Mouse (Mus musculus) effector memory CD4-positive, alpha-beta T cell, adult 7 months (primary cell): ENCODE data around the gene Gm3411. TPM values are rescaled to one million over a fixed set of nuclear protein-coding genes. Genes with fewer than 3 reads are reported as not detected.

Source experiments
- polyA plus RNA-seq: library from polyadenylated mRNA; unstranded; fragments of 100-300 nt; shearing (Covaris generic); gene quantifications from one replicate; pipeline ENCODE4 v1.2.1, GENCODE M21; 2017

Gene Gm3411
- not detected for polyA plus RNA-seq

DNA sequence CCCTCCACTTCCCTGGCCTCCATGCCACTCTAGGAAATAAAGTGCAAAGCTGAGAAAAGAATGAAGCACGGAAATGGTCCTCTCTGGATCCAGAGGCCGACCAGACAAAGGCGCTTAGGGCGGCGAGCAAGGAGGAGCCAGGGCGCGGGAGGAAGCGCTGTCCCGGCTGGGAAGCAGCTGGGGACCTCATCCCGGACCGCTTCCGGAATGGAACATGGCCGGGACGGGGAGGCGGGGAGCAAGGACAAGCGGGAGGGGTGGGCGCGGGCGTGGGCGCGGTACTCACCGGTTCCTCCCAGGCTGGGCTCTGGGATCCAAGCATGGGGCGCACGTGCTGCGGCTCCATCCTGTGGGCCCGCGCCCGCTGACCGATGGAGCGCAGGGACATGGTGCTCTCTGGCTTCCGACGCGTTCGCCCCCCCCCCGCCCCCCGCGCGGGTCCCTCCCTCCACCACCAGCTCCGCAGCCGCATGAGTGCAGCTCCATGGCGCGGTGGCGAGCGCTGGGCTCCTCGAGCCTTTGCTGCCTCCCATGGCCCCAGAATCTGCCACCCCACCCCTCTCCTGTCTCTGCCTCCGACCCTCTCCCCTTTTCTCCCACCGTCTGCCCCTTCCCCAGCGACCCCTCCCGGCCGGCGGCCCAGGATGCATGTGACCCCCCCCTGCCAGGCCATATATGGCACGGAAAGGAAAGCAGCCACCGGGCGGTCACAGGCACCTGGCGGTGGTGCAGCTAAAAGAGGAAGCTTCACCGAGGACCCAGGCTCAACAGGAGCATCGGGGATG is at the start of gene Gm3411:
Gene Gm3411 (minus strand): TSS at position 320 of the 785 bp plus-strand sequence.

DNA sequence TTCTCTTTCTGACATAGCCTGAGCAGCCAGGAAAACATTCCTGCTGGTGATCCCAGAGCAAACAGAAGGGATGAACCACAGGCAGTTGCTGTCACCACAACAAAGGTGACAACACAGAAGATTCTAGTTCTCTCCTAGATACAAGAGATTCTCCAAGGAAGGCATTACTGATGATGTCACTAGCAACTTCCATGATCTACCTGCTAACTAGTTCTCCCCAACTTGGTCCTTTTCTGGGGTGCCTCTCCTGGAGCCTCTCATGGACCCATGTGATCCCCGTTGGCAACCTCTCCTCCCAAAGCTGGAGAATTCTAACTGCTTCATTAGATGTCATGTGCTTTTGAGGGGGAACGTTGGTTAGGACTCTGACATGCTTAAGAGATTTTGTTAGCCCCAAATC is 17.7 kb upstream of the Gm3411 start, which contains the start of gene Gm21103:
Gene Gm21103 (minus strand): TSS at position 101 of the 400 bp plus-strand sequence.

GRCm38 (mm10) chr14:6219192-6219591 is 67.9 kb downstream of the Gm3411 start, which contains the start of gene Gm21560:
Gene Gm21560 (minus strand): TSS chr14:6219292.

Other genes with a start within 250 kb of the Gm3411 start
- not detected for gene Gm6337, start 229.0 kb downstream of the Gm3411 start, polyA plus RNA-seq
- 0.43 TPM for gene Gm8206, start 193.3 kb downstream of the Gm3411 start, polyA plus RNA-seq
- 1.1 TPM for gene Gm3468, start 178.6 kb downstream of the Gm3411 start, polyA plus RNA-seq
- not detected for gene Gm3476, start 161.4 kb downstream of the Gm3411 start, polyA plus RNA-seq
- gene Gm21560, start 68.0 kb downstream of the Gm3411 start, polyA plus RNA-seq: not detected
- gene Gm21103, start 17.6 kb upstream of the Gm3411 start, polyA plus RNA-seq: not detected
- not detected for gene Gm3618, start 56.4 kb upstream of the Gm3411 start, polyA plus RNA-seq
- not detected for gene Gm16440, start 103.1 kb upstream of the Gm3411 start, polyA plus RNA-seq
- not detected for gene Gm3591, start 125.2 kb upstream of the Gm3411 start, polyA plus RNA-seq
- gene Gm3594, start 157.4 kb upstream of the Gm3411 start, polyA plus RNA-seq: 0.39 TPM